Mouse (Mus musculus) cerebellum, postnatal 36 days (tissue): ENCODE results near the gene 6430628N08Rik.

Experiments used
- DNase-seq, 2 experiments: peaks; one replicate each; pipeline ENCODE4 v3.0.0; 2021 to 2022; ENCODE audit warnings: mixed read lengths in 2 of 2

The 6430628N08Rik gene

GRCm38 (mm10) chr4:115941242-115941820, 50.9 kb downstream of the 6430628N08Rik start:
- no peak for DNase-seq

GRCm38 (mm10) chr4:115943669-115944314, 53.3 kb downstream of the 6430628N08Rik start:
- no peak for DNase-seq
